Mouse (Mus musculus): Measurements from ENCODE around the gene Mogat1. TPM values are rescaled to one million over a fixed set of nuclear protein-coding genes. Genes with fewer than 3 reads are reported as not detected.

The Mogat1 gene
- 2.5 TPM in 1 of 4 replicates, not detected in the others for total RNA-seq (2023)

GRCm38 (mm10) chr1:78510862-78511261, at the start of gene Mogat1:
Mogat1 (plus strand) TSS chr1:78510991.

GRCm38 (mm10) chr1:78488752-78489492, 21.9 kb upstream of the Mogat1 start, which contains the start of gene Farsb:
Farsb (minus strand) TSS chr1:78488897.

GRCm38 (mm10) chr1:78511621-78512160, 900 bp downstream of the Mogat1 start, which contains the start of gene BC035947:
BC035947 (minus strand) TSS chr1:78512158.

Other genes starting within 250 kb of the Mogat1 start
- not detected in 4 replicates for gene Sgpp2, start 200.6 kb upstream of the Mogat1 start, total RNA-seq (2023)
- gene Farsb, start 22.1 kb upstream of the Mogat1 start, total RNA-seq (2023), result 49.2 to 62.7 TPM (median 55.1 TPM) in 4 replicates
- not detected in 4 replicates for gene BC035947, start 1.2 kb downstream of the Mogat1 start, total RNA-seq (2023)
- 10.5 to 16.8 TPM (median 13.4 TPM) in 4 replicates for gene Acsl3, start 146.8 kb downstream of the Mogat1 start, total RNA-seq (2023)
- gene Utp14b, start 147.0 kb downstream of the Mogat1 start, total RNA-seq (2023), result 19.3 to 21.7 TPM (median 20.4 TPM) in 4 replicates

Measured in B cell, adult 62 days (primary cell).